Mouse (Mus musculus) adrenal gland, postnatal 4 days (tissue): ENCODE measurements around the gene Cnga1. TPM values are rescaled to one million over a fixed set of nuclear protein-coding genes. Genes with fewer than 3 reads are reported as not detected.
A peak's percentile ranks its signal among the peaks of the same experiment; 100 is the strongest.

Source experiments
- DNase-seq, 2 experiments: peaks; one replicate each; pipeline ENCODE4 v3.0.0; 2021 to 2022; ENCODE audit warnings: low spot score in 2 of 2, mixed read lengths in 2 of 2
- total RNA-seq, 2 experiments: library from RNA; stranded (reverse); gene quantifications; 2 replicates each; pipeline ENCODE4 v1.2.3; 2021

Gene Cnga1
- total RNA-seq, 2 experiments from 2014 or later = not detected

DNA sequence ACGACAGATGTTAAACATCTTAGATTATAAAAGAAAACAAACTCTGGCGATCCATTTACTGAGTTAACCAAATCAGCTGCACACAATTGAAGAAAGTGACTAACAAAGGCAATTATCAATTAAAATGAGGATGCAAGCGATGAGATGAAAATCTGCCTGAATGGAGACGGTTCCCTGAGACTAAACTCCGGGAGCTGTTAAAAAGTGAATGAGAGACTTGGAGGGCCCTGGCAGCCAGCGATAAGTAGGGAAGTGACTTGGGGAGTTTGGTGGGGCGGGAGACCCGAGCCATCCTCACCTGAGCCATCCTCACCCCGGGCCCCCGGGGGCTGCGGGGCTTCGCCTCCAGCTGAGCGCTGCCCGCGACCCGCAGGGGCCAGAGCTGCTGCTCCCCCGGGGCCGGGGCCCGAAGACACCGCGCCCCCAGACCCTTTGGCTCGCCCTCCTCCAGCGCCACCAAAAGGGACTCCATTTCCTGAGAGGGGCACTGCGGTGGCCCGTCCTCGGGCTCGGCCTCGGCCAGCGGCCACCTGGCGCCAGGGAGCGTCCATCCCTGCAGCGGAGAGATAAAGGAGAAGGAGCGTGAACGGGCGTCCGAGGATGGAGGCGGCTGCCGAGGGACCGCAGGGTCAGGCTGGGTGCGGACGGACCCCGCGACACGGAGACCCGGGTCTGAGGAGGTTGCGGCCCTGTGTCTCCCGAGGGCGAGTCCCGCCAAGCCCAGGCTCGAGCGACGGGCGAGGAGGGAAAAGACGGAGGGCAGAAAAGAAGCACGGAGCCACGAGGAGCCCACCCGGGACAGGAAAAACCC is 85.2 kb downstream of the Cnga1 start:
- peak; percentile 17 to 27 for DNase-seq

DNA sequence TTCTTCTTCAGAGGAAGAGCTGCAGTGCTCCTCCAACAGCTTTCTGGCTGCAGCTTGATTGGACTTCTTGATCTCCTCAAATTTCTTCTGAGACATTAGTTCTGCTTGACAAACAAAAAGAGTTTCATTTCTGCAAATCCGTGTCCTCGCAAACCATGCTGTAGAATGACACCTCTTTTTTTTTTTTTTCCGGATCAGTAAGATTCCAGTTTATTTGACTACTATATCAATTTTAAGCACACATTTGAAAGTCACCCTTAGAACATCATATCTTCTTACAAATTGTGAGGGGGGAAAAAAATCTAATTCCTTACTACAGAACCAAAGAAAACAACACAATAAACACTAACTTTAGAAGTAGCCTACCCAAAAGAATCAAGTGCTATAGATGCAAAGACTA is 87.8 kb downstream of the Cnga1 start:
- DNase-seq = no peak

Other genes with a start within 250 kb of the Cnga1 start
- 1 to 10 TPM in 1 of 2 experiments, under 1 TPM in 1; 0.71 to 1.3 TPM for gene Corin, start 139.8 kb downstream of the Cnga1 start, total RNA-seq
- gene Nfxl1, start 84.6 kb downstream of the Cnga1 start, total RNA-seq = 10 to 100 TPM; 19.4 to 23.2 TPM
- under 1 TPM in 1 of 2 experiments, not detected in 1; 0.36 TPM for gene Zar1, start 63.0 kb downstream of the Cnga1 start, total RNA-seq
- gene Gm5868, start 56.7 kb downstream of the Cnga1 start, total RNA-seq = 1 to 10 TPM; 3.3 to 4.5 TPM
- 1 to 10 TPM; 3.9 to 6.7 TPM for gene Nipal1, start 3.5 kb upstream of the Cnga1 start, total RNA-seq
- gene Txk, start 108.5 kb upstream of the Cnga1 start, total RNA-seq = under 1 TPM; 0.25 TPM
- gene Tec, start 224.2 kb upstream of the Cnga1 start, total RNA-seq = 1 to 10 TPM; 3.2 to 5.0 TPM